Mouse (Mus musculus) limb, embryonic 14.5 days (tissue): ENCODE data around the gene Ndufa6. TPM values are rescaled to one million over a fixed set of nuclear protein-coding genes. Genes with fewer than 3 reads are reported as not detected.
"Not testable (repeated sequence)": the region's sequence is repeated elsewhere in the genome, so short reads cannot be mapped to it uniquely, and the experiment has no call there.

Experiments
- ATAC-seq: fragments of 200-750 bp; cut with Nextera tagmentation; 2 replicates; pipeline ENCODE4 v1.8.0; 2017; ENCODE audit warnings: low read depth, moderate number of reproducible peaks, moderate TSS enrichment; ENCODE audit not compliant: low FRiP score
- DNase-seq: peaks from one replicate; pipeline ENCODE4 v3.0.0-alpha.2; 2015; ENCODE audit warnings: low spot score
- H3K27ac ChIP-seq: fragments of 300-500 bp; sonication (generic); replicated peaks from 2 replicates; pipeline ENCODE4 v1.5.1; 2014; ENCODE audit warnings: low read depth, mild to moderate bottlenecking, low read length, moderate library complexity, mixed read lengths
- H3K27me3 ChIP-seq: fragments of 300-500 bp; sonication (generic); 2 replicates; pipeline ENCODE4 v1.6.1; 2014; ENCODE audit warnings: low read length, mixed read lengths; ENCODE audit not compliant: control insufficient read depth, insufficient read depth
- H3K36me3 ChIP-seq: fragments of 300-500 bp; sonication (generic); 2 replicates; pipeline ENCODE4 v1.6.1; 2014; ENCODE audit warnings: mild to moderate bottlenecking, low read length, moderate library complexity, mixed read lengths; ENCODE audit not compliant: control insufficient read depth, insufficient read depth
- H3K4me1 ChIP-seq: fragments of 300-500 bp; sonication (generic); 2 replicates; pipeline ENCODE4 v1.6.1; 2014; ENCODE audit warnings: antibody characterized with exemption, low read length, mixed read lengths; ENCODE audit not compliant: control insufficient read depth, insufficient read depth
- H3K4me2 ChIP-seq: fragments of 300-500 bp; sonication (generic); replicated peaks from 2 replicates; pipeline ENCODE4 v1.6.1; 2014; ENCODE audit warnings: low read depth, mild to moderate bottlenecking, low read length, moderate library complexity; ENCODE audit not compliant: severe bottlenecking
- H3K4me3 ChIP-seq: fragments of 300-500 bp; sonication (generic); replicated peaks from 2 replicates; pipeline ENCODE4 v1.5.1; 2014; ENCODE audit warnings: low read length
- H3K9ac ChIP-seq: fragments of 300-500 bp; sonication (generic); 2 replicates; pipeline ENCODE4 v1.6.1; 2014; ENCODE audit warnings: mild to moderate bottlenecking, low read depth, low read length, moderate library complexity; ENCODE audit not compliant: severe bottlenecking
- H3K9me3 ChIP-seq: fragments of 300-500 bp; sonication (generic); 2 replicates; pipeline ENCODE4 v1.6.1; 2016; ENCODE audit warnings: low read length; ENCODE audit not compliant: control insufficient read depth
- POLR2A ChIP-seq: fragments of 200-500 bp; IDR thresholded peaks from 2 replicates; pipeline ENCODE4 v1.8.0; 2012; ENCODE audit warnings: inconsistent platforms, mild to moderate bottlenecking, moderate library complexity, borderline replicate concordance; ENCODE audit not compliant: insufficient read depth, insufficient read length; ENCODE audit errors: extremely low read depth
- WGBS: fragments of 180-500 bp; shearing (Covaris S2); extraction: QIAGEN DNeasy Blood & Tissue Kit; methylation state at CpG from one replicate; pipeline ENCODE4 v1.1.7; 2014; 5-methylcytosine and 5-hydroxymethylcytosine counted together
- polyA plus RNA-seq, 2 experiments: library from polyadenylated mRNA; depleted of rRNA in 1 of 2; stranded (reverse) in 1 of 2; unstranded in 1 of 2; fragments of >200 nt; fragmentation: Nextera tagmentation in 1 of 2; extraction: Ambion mirVana in 1 of 2; gene quantifications; 2 replicates each; pipeline versions ENCODE4 v1.2.1 to v1.2.3; 2012 to 2014

Ndufa6 gene
- polyA plus RNA-seq, 2 experiments, result 318 to 348 TPM

- H3K4me1 ChIP-seq, result 0 out of 2 replicates have a peak, but pooled peaks cover 3% of the 10 kb centered on the region
- no peak for TF ChIP-seq POLR2A
- H3K9ac ChIP-seq, result no peak overlapping the region
- no peaks in the 10 kb centered on the region for H3K9me3 ChIP-seq
- H3K27ac ChIP-seq, result no peak overlapping the region
- H3K27me3 ChIP-seq, result no peaks in the 10 kb centered on the region
- ATAC-seq, result no peak
- no peak for DNase-seq
- H3K4me3 ChIP-seq, result no peak overlapping the region
- H3K4me2 ChIP-seq, result no peak overlapping the region
- WGBS, result 92% methylated on average over 5 of the region's 5 CpGs
- H3K36me3 ChIP-seq, result no peaks in the 10 kb centered on the region
Measured at GRCm38 (mm10) chr15:82372991-82373390, 18.9 kb upstream of the Ndufa6 start.

- H3K4me3 ChIP-seq, result no peak overlapping the region
- H3K4me1 ChIP-seq, result 0 out of 2 replicates have a peak, but pooled peaks cover 3% of the 10 kb centered on the region
- no peak for ATAC-seq
- H3K27ac ChIP-seq, result no peak overlapping the region
- no peak for TF ChIP-seq POLR2A
- no peaks in the 10 kb centered on the region for H3K36me3 ChIP-seq
- no peaks in the 10 kb centered on the region for H3K27me3 ChIP-seq
- no peaks in the 10 kb centered on the region for H3K9me3 ChIP-seq
- no peak overlapping the region for H3K9ac ChIP-seq
- no peak for DNase-seq
- 91% methylated on average over 6 of the region's 6 CpGs for WGBS
- no peak overlapping the region for H3K4me2 ChIP-seq
Measured at GRCm38 (mm10) chr15:82372446-82372845, 18.3 kb upstream of the Ndufa6 start.

GRCm38 (mm10) chr15:82368851-82369250 lies 14.7 kb upstream of the Ndufa6 start:
- no peak overlapping the region for H3K27ac ChIP-seq
- no peak for TF ChIP-seq POLR2A
- H3K4me3 ChIP-seq, result no peak overlapping the region
- no peaks in the 10 kb centered on the region for H3K36me3 ChIP-seq
- H3K9ac ChIP-seq, result no peak overlapping the region
- ATAC-seq (no peak), DNase-seq (no peak)
- H3K9me3 ChIP-seq, result no peaks in the 10 kb centered on the region
- no peak overlapping the region for H3K4me2 ChIP-seq
- WGBS, result 43% methylated on average over 1 of the region's 1 CpGs
- no peaks in the 10 kb centered on the region for H3K4me1 ChIP-seq
- H3K27me3 ChIP-seq, result no peaks in the 10 kb centered on the region

GRCm38 (mm10) chr15:82368146-82368545 lies 14.0 kb upstream of the Ndufa6 start:
- no peak overlapping the region for H3K4me2 ChIP-seq
- H3K4me1 ChIP-seq, result no peaks in the 10 kb centered on the region
- no peak overlapping the region for H3K9ac ChIP-seq
- DNase-seq, result no peak
- H3K4me3 ChIP-seq, result no peak overlapping the region
- H3K27ac ChIP-seq, result no peak overlapping the region
- no peaks in the 10 kb centered on the region for H3K9me3 ChIP-seq
- no peaks in the 10 kb centered on the region for H3K36me3 ChIP-seq
- no peaks in the 10 kb centered on the region for H3K27me3 ChIP-seq
- WGBS, result 83% methylated on average over 4 of the region's 4 CpGs
- no peak for TF ChIP-seq POLR2A
- no peak for ATAC-seq

GRCm38 (mm10) chr15:82364561-82364960 lies 10.4 kb upstream of the Ndufa6 start:
- not testable (repeated sequence) for H3K4me3 ChIP-seq, H3K27me3 ChIP-seq, H3K36me3 ChIP-seq, DNase-seq, H3K9me3 ChIP-seq, H3K4me2 ChIP-seq, H3K9ac ChIP-seq, ATAC-seq, H3K27ac ChIP-seq, H3K4me1 ChIP-seq
- WGBS, result 26% methylated on average over 3 of the region's 9 CpGs

- not testable (repeated sequence) for H3K36me3 ChIP-seq, H3K4me3 ChIP-seq, H3K9me3 ChIP-seq, ATAC-seq, DNase-seq, H3K27me3 ChIP-seq, H3K27ac ChIP-seq, H3K4me1 ChIP-seq, H3K4me2 ChIP-seq, H3K9ac ChIP-seq
- WGBS, result 70% methylated on average over 7 of the region's 12 CpGs
Measured at GRCm38 (mm10) chr15:82363801-82364200, 9.7 kb upstream of the Ndufa6 start.
